Mouse (Mus musculus): Measurements from ENCODE around the gene Mapk8. TPM values are rescaled to one million over a fixed set of nuclear protein-coding genes. Genes with fewer than 3 reads are reported as not detected.

The Mapk8 gene
- polyA plus RNA-seq, 1 experiment from 2014 or later: 27.1 TPM

DNA sequence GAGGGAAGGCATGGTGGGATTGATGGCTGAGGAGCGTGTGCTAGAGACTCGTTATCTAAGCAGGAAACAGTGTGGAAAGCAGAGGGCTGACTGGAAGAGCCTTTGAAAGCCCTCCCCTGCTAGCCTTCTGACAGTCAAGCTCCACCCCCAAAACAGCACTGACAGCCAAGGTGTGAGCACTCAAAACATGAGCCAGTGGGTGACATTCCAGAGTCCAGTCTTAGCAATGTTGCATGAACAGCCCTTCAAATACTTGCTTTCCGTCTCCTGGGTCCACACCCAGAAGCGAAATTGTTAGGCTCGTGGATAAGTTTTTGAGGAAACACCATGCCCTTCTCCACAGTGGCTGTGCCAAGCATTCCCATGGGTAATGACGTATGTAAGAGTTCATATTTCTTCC, 100.4 kb downstream of the Mapk8 start:
- Histone ChIP-seq H3K27ac (ENCODE audit: low read depth, low read length) (no peak overlapping the region), H3K9me3 (ENCODE audit: control insufficient read depth, low read length) (no peaks in the 10 kb centered on the region), H3K27me3 (replicated peaks; ENCODE audit: control insufficient read depth, insufficient read depth, low read length) (peaks cover 22% of the 10 kb centered on the region), H3K4me3 (ENCODE audit: low read length) (no peak overlapping the region), H3K4me2 (ENCODE audit: low read length) (no peak overlapping the region), H3K36me3 (ENCODE audit: control insufficient read depth, insufficient read depth, low read length) (no peaks in the 10 kb centered on the region), H3K4me1 (ENCODE audit: control insufficient read depth, insufficient read depth, low read depth, low read length) (peaks cover 5% of the 10 kb centered on the region), H3K9ac (ENCODE audit: low read depth, low read length) (no peak overlapping the region)
- ATAC-seq: no peak
- WGBS: 78% methylated on average over 6 of the region's 6 CpGs

DNA sequence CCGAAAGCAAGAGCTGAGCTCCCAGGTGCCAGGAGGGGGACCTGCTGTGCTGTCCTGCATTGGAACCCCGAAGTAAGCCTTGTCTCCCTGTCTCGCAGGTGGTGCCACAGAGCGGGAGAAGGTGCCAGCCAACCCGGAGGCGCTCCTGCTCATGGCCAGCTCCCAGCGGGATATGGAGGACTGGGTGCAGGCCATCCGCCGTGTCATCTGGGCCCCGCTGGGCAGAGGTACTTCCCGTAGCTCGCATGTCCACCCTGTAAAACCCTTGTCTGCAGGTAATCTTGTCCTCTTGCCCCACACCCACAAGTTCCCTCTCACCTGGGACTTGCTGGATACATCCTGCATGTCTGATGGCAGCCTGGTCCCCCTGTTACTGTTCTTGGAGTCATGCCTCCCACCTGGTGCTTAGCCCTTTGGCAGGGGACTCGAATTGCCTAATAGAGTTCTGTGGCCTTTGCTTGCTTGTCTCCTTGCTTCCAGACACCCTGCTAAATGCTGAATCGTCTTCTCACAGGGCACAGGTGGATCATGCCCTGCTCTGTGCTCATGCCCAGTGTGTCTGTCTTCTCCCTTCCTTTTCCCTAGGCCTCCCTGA, 103.7 kb downstream of the Mapk8 start:
- no peak for ATAC-seq
- 89% methylated on average over 14 of the region's 14 CpGs for WGBS
- no peaks in the 10 kb centered on the region for H3K27me3 ChIP-seq (replicated peaks; ENCODE audit: control insufficient read depth, insufficient read depth, low read length)

GRCm38 (mm10) chr14:33338684-33339083, 108.3 kb downstream of the Mapk8 start:
- Histone ChIP-seq H3K36me3 (ENCODE audit: control insufficient read depth, insufficient read depth, low read length) (no peaks in the 10 kb centered on the region), H3K4me1 (ENCODE audit: control insufficient read depth, insufficient read depth, low read depth, low read length) (no peaks in the 10 kb centered on the region; the same call in 1 of the 2 replicates), H3K9ac (ENCODE audit: low read depth, low read length) (no peak overlapping the region), H3K27me3 (replicated peaks; ENCODE audit: control insufficient read depth, insufficient read depth, low read length) (no peaks in the 10 kb centered on the region), H3K4me3 (ENCODE audit: low read length) (no peak overlapping the region), H3K9me3 (ENCODE audit: control insufficient read depth, low read length) (no peaks in the 10 kb centered on the region), H3K27ac (ENCODE audit: low read depth, low read length) (no peak overlapping the region), H3K4me2 (ENCODE audit: low read length) (no peak overlapping the region)
- 75% methylated on average over 5 of the region's 5 CpGs for WGBS
- ATAC-seq: no peak

More for the DNA sequence above, 103.7 kb downstream of the Mapk8 start:
- H3K9ac ChIP-seq (ENCODE audit: low read depth, low read length): no peak overlapping the region
- H3K4me3 ChIP-seq (ENCODE audit: low read length): no peak overlapping the region
- no peak overlapping the region for H3K4me2 ChIP-seq (ENCODE audit: low read length)
- H3K4me1 ChIP-seq (ENCODE audit: control insufficient read depth, insufficient read depth, low read depth, low read length): no peaks in the 10 kb centered on the region
- H3K36me3 ChIP-seq (ENCODE audit: control insufficient read depth, insufficient read depth, low read length): no peaks in the 10 kb centered on the region
- H3K27ac ChIP-seq (ENCODE audit: low read depth, low read length): no peak overlapping the region
- no peaks in the 10 kb centered on the region for H3K9me3 ChIP-seq (ENCODE audit: control insufficient read depth, low read length)

GRCm38 (mm10) chr14:33335733-33336132, 111.2 kb downstream of the Mapk8 start:
- WGBS: 73% methylated on average over 6 of the region's 6 CpGs
- no peaks in the 10 kb centered on the region; the same call in 1 of the 2 replicates for H3K4me1 ChIP-seq (ENCODE audit: control insufficient read depth, insufficient read depth, low read depth, low read length)
- H3K27ac ChIP-seq (ENCODE audit: low read depth, low read length): no peak overlapping the region
- no peak overlapping the region for H3K9ac ChIP-seq (ENCODE audit: low read depth, low read length)
- no peaks in the 10 kb centered on the region for H3K27me3 ChIP-seq (replicated peaks; ENCODE audit: control insufficient read depth, insufficient read depth, low read length)
- no peaks in the 10 kb centered on the region for H3K9me3 ChIP-seq (ENCODE audit: control insufficient read depth, low read length)
- ATAC-seq: no peak
- H3K36me3 ChIP-seq (ENCODE audit: control insufficient read depth, insufficient read depth, low read length): no peaks in the 10 kb centered on the region
- no peak overlapping the region for H3K4me3 ChIP-seq (ENCODE audit: low read length)
- no peak overlapping the region for H3K4me2 ChIP-seq (ENCODE audit: low read length)

- no peaks in the 10 kb centered on the region for H3K36me3 ChIP-seq (ENCODE audit: control insufficient read depth, insufficient read depth, low read length)
- WGBS: 76% methylated on average over 4 of the region's 4 CpGs
- H3K27ac ChIP-seq (ENCODE audit: low read depth, low read length): no peak overlapping the region
- no peak overlapping the region for H3K4me2 ChIP-seq (ENCODE audit: low read length)
- no peak overlapping the region for H3K4me3 ChIP-seq (ENCODE audit: low read length)
- no peaks in the 10 kb centered on the region; the same call in 1 of the 2 replicates for H3K4me1 ChIP-seq (ENCODE audit: control insufficient read depth, insufficient read depth, low read depth, low read length)
- no peak for ATAC-seq
- no peaks in the 10 kb centered on the region for H3K9me3 ChIP-seq (ENCODE audit: control insufficient read depth, low read length)
- H3K27me3 ChIP-seq (replicated peaks; ENCODE audit: control insufficient read depth, insufficient read depth, low read length): no peaks in the 10 kb centered on the region
- H3K9ac ChIP-seq (ENCODE audit: low read depth, low read length): no peak overlapping the region
Observed at GRCm38 (mm10) chr14:33334402-33334801, 112.6 kb downstream of the Mapk8 start.

- Histone ChIP-seq H3K36me3 (ENCODE audit: control insufficient read depth, insufficient read depth, low read length) (no peaks in the 10 kb centered on the region), H3K4me1 (ENCODE audit: control insufficient read depth, insufficient read depth, low read depth, low read length) (no peaks in the 10 kb centered on the region; the same call in 1 of the 2 replicates), H3K4me3 (ENCODE audit: low read length) (no peak overlapping the region), H3K4me2 (ENCODE audit: low read length) (no peak overlapping the region), H3K9ac (ENCODE audit: low read depth, low read length) (no peak overlapping the region), H3K9me3 (ENCODE audit: control insufficient read depth, low read length) (no peaks in the 10 kb centered on the region), H3K27me3 (replicated peaks; ENCODE audit: control insufficient read depth, insufficient read depth, low read length) (no peaks in the 10 kb centered on the region), H3K27ac (ENCODE audit: low read depth, low read length) (no peak overlapping the region)
- WGBS: 88% methylated on average over 4 of the region's 4 CpGs
- ATAC-seq: no peak
Observed at GRCm38 (mm10) chr14:33333833-33334232, 113.1 kb downstream of the Mapk8 start.

DNA sequence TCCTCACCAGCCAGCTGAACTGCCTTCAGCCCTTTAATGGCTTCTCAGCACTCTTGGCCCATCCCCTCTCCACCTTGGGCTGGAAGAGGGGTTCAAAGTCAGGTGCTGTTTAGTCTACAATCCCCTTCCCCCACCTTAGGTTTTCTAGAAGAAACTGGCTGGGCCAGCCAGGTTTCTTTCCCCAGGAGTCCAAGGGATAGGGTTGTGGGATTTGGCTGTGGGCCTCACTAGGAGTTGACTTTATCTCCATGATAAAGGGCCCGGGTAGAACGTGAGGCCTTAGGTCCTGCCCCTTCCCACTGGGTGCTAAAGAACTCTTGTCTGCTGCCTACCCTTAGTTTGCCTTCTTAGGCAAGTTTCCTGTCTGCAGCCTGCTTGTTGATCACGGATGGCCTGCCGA, 115.3 kb downstream of the Mapk8 start:
- no peak overlapping the region for H3K27ac ChIP-seq (ENCODE audit: low read depth, low read length)
- no peak overlapping the region for H3K9ac ChIP-seq (ENCODE audit: low read depth, low read length)
- H3K4me1 ChIP-seq (ENCODE audit: control insufficient read depth, insufficient read depth, low read depth, low read length): no peaks in the 10 kb centered on the region; the same call in 1 of the 2 replicates
- H3K27me3 ChIP-seq (replicated peaks; ENCODE audit: control insufficient read depth, insufficient read depth, low read length): no peaks in the 10 kb centered on the region
- H3K4me2 ChIP-seq (ENCODE audit: low read length): no peak overlapping the region
- 36% methylated on average over 4 of the region's 4 CpGs for WGBS
- no peak for ATAC-seq
- no peak overlapping the region for H3K4me3 ChIP-seq (ENCODE audit: low read length)
- no peaks in the 10 kb centered on the region for H3K9me3 ChIP-seq (ENCODE audit: control insufficient read depth, low read length)
- H3K36me3 ChIP-seq (ENCODE audit: control insufficient read depth, insufficient read depth, low read length): no peaks in the 10 kb centered on the region

- no peaks in the 10 kb centered on the region for H3K9me3 ChIP-seq (ENCODE audit: control insufficient read depth, low read length)
- no peaks in the 10 kb centered on the region for H3K36me3 ChIP-seq (ENCODE audit: control insufficient read depth, insufficient read depth, low read length)
- 64% methylated on average over 4 of the region's 4 CpGs for WGBS
- H3K9ac ChIP-seq (ENCODE audit: low read depth, low read length): no peak overlapping the region
- H3K4me1 ChIP-seq (ENCODE audit: control insufficient read depth, insufficient read depth, low read depth, low read length): no peaks in the 10 kb centered on the region; the same call in 1 of the 2 replicates
- H3K27ac ChIP-seq (ENCODE audit: low read depth, low read length): no peak overlapping the region
- no peak overlapping the region for H3K4me3 ChIP-seq (ENCODE audit: low read length)
- no peak for ATAC-seq
- no peaks in the 10 kb centered on the region for H3K27me3 ChIP-seq (replicated peaks; ENCODE audit: control insufficient read depth, insufficient read depth, low read length)
- H3K4me2 ChIP-seq (ENCODE audit: low read length): no peak overlapping the region
Observed at GRCm38 (mm10) chr14:33330986-33331385, 116.0 kb downstream of the Mapk8 start.

GRCm38 (mm10) chr14:33329297-33329805, 117.6 kb downstream of the Mapk8 start:
- Histone ChIP-seq H3K27me3 (replicated peaks; ENCODE audit: control insufficient read depth, insufficient read depth, low read length) (no peaks in the 10 kb centered on the region), H3K4me3 (ENCODE audit: low read length) (no peak overlapping the region), H3K9me3 (ENCODE audit: control insufficient read depth, low read length) (no peaks in the 10 kb centered on the region), H3K27ac (ENCODE audit: low read depth, low read length) (no peak overlapping the region), H3K36me3 (ENCODE audit: control insufficient read depth, insufficient read depth, low read length) (no peaks in the 10 kb centered on the region), H3K9ac (ENCODE audit: low read depth, low read length) (no peak overlapping the region), H3K4me2 (ENCODE audit: low read length) (no peak overlapping the region), H3K4me1 (ENCODE audit: control insufficient read depth, insufficient read depth, low read depth, low read length) (no peaks in the 10 kb centered on the region; the same call in 1 of the 2 replicates)
- 87% methylated on average over 5 of the region's 5 CpGs for WGBS
- ATAC-seq: no peak
